Mouse (Mus musculus): ENCODE data around the gene Thap7.
"Not testable (repeated sequence)": the region's sequence is repeated elsewhere in the genome, so short reads cannot be mapped to it uniquely, and the experiment has no call there.

Thap7 gene

GRCm38 (mm10) chr16:17530640-17531288, at the start of gene Thap7:
TSS of gene Thap7 (minus strand) at chr16:17531136.
- peak; percentile 89 to 92 for DNase-seq (ENCODE audit: low spot score in 2 of 2)

GRCm38 (mm10) chr16:17576825-17577215, 45.9 kb upstream of the Thap7 start:
- DNase-seq (ENCODE audit: low spot score in 2 of 2), result no peak

DNA sequence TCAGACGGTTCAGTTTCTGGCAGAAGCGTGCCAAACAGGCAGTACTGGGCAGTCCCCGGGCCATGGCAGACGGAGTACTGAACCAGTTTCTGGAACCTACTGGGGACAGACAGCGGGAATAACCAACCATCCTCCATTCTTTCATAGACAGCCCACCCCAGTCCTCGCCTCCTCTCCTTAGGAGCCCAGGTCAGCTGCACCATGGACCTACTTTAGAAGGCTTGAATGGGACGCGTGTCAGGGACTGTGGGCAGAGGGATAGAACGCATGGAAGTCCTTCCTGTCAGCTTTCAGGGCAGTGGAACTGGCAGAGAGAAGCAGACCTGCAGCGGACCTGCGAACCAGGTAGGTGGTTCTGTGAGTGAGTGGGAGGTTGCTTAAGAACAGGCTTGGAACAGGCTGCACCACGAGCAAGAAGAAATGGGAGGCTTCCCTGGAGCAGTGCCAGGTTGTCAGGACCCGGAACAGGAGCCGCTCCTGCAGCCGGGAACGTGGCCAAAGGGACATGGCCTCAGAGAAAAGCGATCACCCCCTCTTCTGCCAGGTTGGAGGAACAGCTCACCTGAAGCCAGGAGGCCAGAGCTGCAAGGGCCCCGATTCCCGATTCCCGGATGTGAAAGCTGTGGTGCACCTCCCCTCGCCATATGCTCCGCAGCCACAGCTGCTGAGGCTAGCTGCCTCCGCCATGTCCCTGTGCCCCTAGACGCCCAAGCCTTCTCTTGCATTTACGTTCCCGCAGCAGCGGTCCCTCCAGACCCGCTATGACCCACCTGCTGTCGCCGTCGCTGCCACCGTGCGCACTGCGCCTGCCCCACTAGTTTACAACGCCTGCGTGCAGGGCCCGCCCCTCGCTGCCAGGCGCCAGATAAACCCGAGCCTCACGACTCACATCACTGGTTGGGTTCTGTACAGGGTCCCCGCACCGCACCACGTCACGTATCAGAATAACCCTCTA, 45.2 kb upstream of the Thap7 start:
- DNase-seq (ENCODE audit: low spot score in 2 of 2), result peak; percentile 59 to 64

DNA sequence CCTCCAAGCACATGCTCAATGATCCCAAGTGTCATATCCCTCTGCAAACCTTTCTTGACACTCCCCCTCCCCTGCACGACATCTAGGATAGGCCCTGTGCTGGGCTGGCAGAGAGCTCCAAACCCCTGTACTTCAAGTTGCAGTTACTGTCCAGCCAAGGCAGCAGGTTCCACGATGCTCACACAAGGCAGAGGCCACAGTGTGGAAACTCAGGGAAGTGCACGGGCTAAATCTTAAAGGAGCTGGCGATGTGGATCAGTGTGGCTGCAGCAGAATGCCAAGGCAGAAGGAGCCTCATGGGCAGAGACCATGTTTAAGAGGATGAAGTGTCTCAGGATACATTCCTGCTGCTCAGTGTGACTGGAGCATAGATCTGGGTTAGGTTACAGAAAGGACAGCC, 35.2 kb upstream of the Thap7 start:
- DNase-seq (ENCODE audit: low spot score in 2 of 2), result no peak

- no peak for DNase-seq (ENCODE audit: low spot score in 2 of 2)
Measured at GRCm38 (mm10) chr16:17564771-17565170, 33.8 kb upstream of the Thap7 start.

DNA sequence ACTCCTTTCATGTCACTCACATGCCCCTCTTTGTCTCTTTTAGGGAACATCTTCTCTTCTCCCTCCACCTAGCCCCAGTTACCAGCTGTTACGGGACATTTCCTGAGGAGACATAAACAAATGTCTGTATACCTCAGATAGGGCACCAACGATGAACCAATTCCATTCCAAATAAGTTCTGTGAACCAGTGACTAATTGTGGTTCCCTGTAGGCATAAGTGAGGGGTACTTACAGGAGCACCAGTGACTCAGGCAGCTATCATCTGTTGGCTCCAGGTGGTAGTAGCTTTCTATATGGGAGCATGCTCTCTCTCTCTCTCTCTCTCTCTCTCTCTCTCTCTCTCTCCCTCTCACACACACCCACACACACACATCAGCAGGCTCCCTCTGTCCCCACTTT, 33.3 kb upstream of the Thap7 start:
- DNase-seq (ENCODE audit: low spot score in 2 of 2), result no peak

- no peak for DNase-seq (ENCODE audit: low spot score in 2 of 2)
Measured at GRCm38 (mm10) chr16:17563580-17563979, 32.6 kb upstream of the Thap7 start.

GRCm38 (mm10) chr16:17561751-17562208, 30.8 kb upstream of the Thap7 start, which contains the start of gene P2rx6:
TSS of gene P2rx6 (plus strand) at chr16:17561885.
- no peak for DNase-seq (ENCODE audit: low spot score in 2 of 2)

- no peak for DNase-seq (ENCODE audit: low spot score in 2 of 2)
Measured at GRCm38 (mm10) chr16:17561128-17561750, 30.3 kb upstream of the Thap7 start, which contains the start of gene Lrrc74b. TSS of gene Lrrc74b (minus strand) at chr16:17561247.

- no peak for DNase-seq (ENCODE audit: low spot score in 2 of 2)
Measured at GRCm38 (mm10) chr16:17559396-17560027, 28.6 kb upstream of the Thap7 start.

- DNase-seq (ENCODE audit: low spot score in 2 of 2), result no peak
Measured at GRCm38 (mm10) chr16:17558811-17559210, 27.9 kb upstream of the Thap7 start.

- DNase-seq (ENCODE audit: low spot score in 2 of 2), result peak; percentile 68 to 69
Measured at GRCm38 (mm10) chr16:17557947-17558480, 27.1 kb upstream of the Thap7 start.

DNA sequence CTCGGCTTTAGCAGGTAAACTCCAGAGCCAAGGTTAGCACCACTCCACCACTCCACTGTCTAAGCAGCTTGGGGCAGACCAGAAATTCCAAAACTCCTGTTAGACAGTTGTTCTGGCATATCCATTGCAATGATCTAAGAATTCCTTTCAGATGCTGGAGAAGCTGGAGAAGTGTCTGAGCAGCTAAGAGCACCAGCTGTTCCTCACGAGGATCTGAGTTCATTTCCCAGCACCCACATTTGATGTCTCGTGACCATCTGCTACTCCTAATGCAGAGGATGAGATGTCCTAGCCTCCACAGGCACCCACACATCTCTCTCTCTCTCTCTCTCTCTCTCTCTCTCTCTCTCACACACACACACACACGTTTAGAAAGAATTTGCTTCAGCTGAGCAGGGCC, 26.0 kb upstream of the Thap7 start:
- no peak for DNase-seq (ENCODE audit: low spot score in 2 of 2)

- no peak for DNase-seq (ENCODE audit: low spot score in 2 of 2)
Measured at GRCm38 (mm10) chr16:17556180-17556579, 25.2 kb upstream of the Thap7 start.

DNA sequence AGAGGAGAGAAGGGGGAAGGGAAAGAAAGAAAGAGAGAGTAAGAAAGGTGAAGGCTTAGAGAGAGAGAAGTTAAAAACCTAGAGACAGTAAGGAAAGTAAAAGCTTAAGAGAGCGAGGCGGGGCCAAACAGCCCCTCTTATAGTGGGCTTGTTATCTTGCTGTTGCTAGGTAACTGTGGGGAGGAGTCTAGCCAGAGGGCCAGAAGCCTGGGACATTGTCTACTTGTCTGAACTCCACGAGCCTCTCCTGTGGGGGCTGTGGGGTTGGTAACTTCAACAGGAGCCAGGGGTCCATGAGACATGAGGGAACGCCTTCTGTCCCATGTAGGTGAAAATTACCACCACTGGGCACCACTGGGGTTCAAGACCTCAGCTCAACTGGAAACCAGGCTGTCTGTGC, 23.8 kb upstream of the Thap7 start:
- not testable (repeated sequence) for DNase-seq (ENCODE audit: low spot score in 2 of 2)

DNA sequence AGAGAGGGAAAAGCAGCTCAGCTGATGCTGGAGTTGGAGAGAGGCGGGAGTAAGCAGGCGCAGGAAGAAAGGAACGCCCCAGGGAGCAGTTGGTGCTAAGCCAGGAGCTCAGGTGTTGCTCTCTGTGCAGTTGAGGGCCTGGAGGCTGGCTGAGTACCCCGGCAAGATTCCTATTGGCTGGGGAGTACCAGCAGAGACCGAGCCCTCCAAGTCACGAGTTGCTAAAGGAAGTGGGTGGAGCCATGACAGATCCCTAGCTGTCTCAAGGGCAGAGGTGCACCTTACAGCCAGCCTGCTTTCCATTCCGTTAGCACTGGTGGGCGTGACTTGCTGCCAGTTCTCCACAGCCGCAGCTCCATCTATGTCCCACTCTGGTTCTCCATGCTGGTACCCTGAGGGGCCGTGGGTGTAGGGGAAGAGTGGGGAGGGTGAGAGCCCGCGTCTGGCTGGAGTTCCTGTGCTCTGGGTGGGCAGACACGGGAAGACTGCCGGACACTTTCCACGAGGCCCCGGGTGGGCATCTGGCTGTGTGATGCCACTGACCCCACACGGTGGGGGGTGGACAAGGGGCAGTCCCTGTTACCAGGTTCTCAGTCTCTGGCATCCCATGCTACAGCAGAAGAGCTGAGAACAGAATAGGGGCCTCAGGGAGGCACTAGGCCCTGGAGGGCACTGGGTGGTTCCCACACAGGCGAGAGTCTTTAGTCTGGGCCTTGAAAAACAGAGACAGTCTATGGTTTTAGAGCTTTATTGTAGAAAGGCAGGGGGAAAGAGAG, 23.2 kb upstream of the Thap7 start:
- no peak for DNase-seq (ENCODE audit: low spot score in 2 of 2)

DNA sequence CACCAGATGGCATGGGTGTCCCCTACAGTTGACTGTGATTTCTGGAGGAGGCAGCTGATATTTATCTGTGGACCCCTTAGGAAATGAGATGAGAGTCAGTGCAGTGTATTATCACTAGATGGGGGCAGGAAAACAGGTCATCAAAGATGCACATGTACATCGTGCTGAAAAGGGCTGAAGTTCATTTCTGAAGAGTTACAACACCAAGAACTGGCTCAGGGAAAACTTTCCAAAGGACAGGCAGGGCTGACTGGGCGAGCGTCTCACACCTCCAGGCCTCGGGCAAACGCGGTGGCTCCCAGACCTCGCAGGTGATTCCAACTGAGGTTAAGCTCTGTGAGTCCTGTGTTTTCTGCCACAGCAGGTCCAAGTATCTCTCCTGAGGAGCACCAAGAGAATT, 21.9 kb upstream of the Thap7 start:
- DNase-seq (ENCODE audit: low spot score in 2 of 2), result no peak

DNA sequence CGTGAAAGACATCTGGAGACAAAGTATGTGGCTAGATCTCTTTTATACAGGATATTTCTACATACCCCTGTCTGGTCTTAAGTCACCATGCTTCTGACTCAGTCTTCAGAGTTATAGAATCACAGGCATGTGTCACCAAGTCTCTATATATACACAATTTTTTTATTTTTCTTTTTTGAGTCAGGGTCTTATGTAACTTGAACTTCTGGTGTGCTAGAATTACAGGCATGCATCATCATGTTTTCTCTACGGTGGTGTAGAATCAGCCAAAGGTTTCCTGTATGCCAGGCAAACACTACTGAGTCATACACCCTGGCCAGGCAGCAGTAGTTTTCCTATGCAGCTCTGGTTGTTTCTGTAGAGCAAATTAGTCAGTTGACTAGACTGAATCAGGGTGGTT, 11.7 kb upstream of the Thap7 start:
- DNase-seq (ENCODE audit: low spot score in 2 of 2), result no peak

DNA sequence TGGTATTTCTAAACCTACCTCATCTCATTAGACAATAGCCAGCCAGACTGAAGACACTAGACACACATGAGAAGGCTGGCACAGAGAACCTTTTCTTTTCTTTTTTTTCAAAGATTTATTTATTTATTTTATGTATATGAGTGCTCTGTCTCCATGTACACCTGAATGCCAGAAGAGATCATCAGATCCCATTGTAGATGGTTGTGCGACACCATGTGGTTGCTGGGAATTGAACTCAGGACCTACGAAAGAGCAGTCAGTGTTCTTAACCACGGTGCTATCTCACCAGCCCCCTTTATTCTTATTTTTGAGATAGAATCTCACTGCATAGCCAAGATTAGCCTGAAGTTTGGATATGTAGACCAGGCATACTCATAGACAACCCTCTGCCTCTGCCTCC, 5.6 kb upstream of the Thap7 start:
- DNase-seq (ENCODE audit: low spot score in 2 of 2), result no peak

GRCm38 (mm10) chr16:17532676-17533329, 1.9 kb upstream of the Thap7 start:
- no peak for DNase-seq (ENCODE audit: low spot score in 2 of 2)
